Mouse (Mus musculus): ENCODE measurements at regions not wholly inside any gene's neighbourhood (a gene's known extent, or its start where the extent isn't known, plus 50 kb on each side); places are given as distances from the start of the nearest gene placed in this dataset.

GRCm38 (mm10) chr14:36203855-36204254 lies 109.1 kb downstream of the 4930474N05Rik start:
- Histone ChIP-seq H3K9ac (ENCODE audit: control insufficient read depth, low read depth, low read length, poor library complexity, severe bottlenecking) (no peak overlapping the region), H3K4me3 (ENCODE audit: control insufficient read depth in 1 of 2, insufficient read depth in 1 of 2, low read depth in 2 of 2, low read length in 2 of 2) (no peak overlapping the region), H3K36me3 (ENCODE audit: control insufficient read depth in 1 of 2, insufficient read depth in 2 of 2, low read length in 2 of 2) (no peaks in the 10 kb centered on the region), H3K9me3 (replicated peaks; ENCODE audit: insufficient read depth, low read length) (no peaks in the 10 kb centered on the region), H3K27me3 (ENCODE audit: control insufficient read depth in 1 of 2, insufficient read depth in 2 of 2, low read length in 2 of 2) (no peaks in the 10 kb centered on the region), H3K27ac (ENCODE audit: control insufficient read depth, low read depth, low read length) (no peak overlapping the region), H3K4me1 (ENCODE audit: control insufficient read depth in 1 of 2, insufficient read depth in 2 of 2, low read length in 2 of 2) (no peaks in the 10 kb centered on the region), H3K79me2 (ENCODE audit: control insufficient read depth, insufficient read depth, low read length, poor library complexity) (no peaks in the 10 kb centered on the region)
- DNase-seq (ENCODE audit: low read depth, low spot score) = no peak
- TF ChIP-seq ZNF384 (IDR thresholded peaks at IDR 0.05; ENCODE audit: low read depth, low read length) (no peak), BHLHE40 (IDR thresholded peaks at IDR 0.05; ENCODE audit: borderline replicate concordance, low read depth, low read length) (no peak), E2F4 (IDR thresholded peaks at IDR 0.05; ENCODE audit: borderline replicate concordance, low read depth, low read length) (no peak), MAFK (IDR thresholded peaks at IDR 0.05; ENCODE audit: borderline replicate concordance, low read depth, low read length) (no peak), ELF1 (IDR thresholded peaks at IDR 0.05; ENCODE audit: low read depth, low read length) (no peak)

GRCm38 (mm10) chr14:36212830-36213229 lies 118.1 kb downstream of the 4930474N05Rik start:
- Histone ChIP-seq H3K4me3 (ENCODE audit: control insufficient read depth in 1 of 2, insufficient read depth in 1 of 2, low read depth in 2 of 2, low read length in 2 of 2) (no peak overlapping the region), H3K4me1 (ENCODE audit: control insufficient read depth in 1 of 2, insufficient read depth in 2 of 2, low read length in 2 of 2) (no peaks in the 10 kb centered on the region), H3K27me3 (ENCODE audit: control insufficient read depth in 1 of 2, insufficient read depth in 2 of 2, low read length in 2 of 2) (no peaks in the 10 kb centered on the region), H3K27ac (ENCODE audit: control insufficient read depth, low read depth, low read length) (no peak overlapping the region), H3K9ac (ENCODE audit: control insufficient read depth, low read depth, low read length, poor library complexity, severe bottlenecking) (no peak overlapping the region), H3K9me3 (replicated peaks; ENCODE audit: insufficient read depth, low read length) (no peaks in the 10 kb centered on the region), H3K36me3 (ENCODE audit: control insufficient read depth in 1 of 2, insufficient read depth in 2 of 2, low read length in 2 of 2) (no peaks in the 10 kb centered on the region), H3K79me2 (ENCODE audit: control insufficient read depth, insufficient read depth, low read length, poor library complexity) (no peaks in the 10 kb centered on the region)
- peak; percentile 37 for DNase-seq (ENCODE audit: low read depth, low spot score)
- TF ChIP-seq RAD21 (IDR thresholded peaks at IDR 0.05; ENCODE audit: low read depth, low read length) (peak; percentile 14), SMC3 (IDR thresholded peaks at IDR 0.05; ENCODE audit: low read depth, low read length) (peak; percentile 30; the same call in 1 of the 2 replicates), CTCF (IDR thresholded peaks at IDR 0.05 in 2 of 3, conservative IDR thresholded peaks at IDR 0.05 in 1 of 3; ENCODE audit: control insufficient read depth in 1 of 3, insufficient read depth in 1 of 3, low read depth in 2 of 3, low read length in 3 of 3, poor library complexity in 1 of 3, severe bottlenecking in 1 of 3) (peak; percentile 12 to 57 (median 38); a peak in 4 of 6 replicates), GABPA (IDR thresholded peaks at IDR 0.05; ENCODE audit: low read depth, low read length) (no peak)

- H3K4me1 ChIP-seq (ENCODE audit: control insufficient read depth in 1 of 2, insufficient read depth in 2 of 2, low read length in 2 of 2) = no peaks in the 10 kb centered on the region
- H3K4me3 ChIP-seq (ENCODE audit: control insufficient read depth in 1 of 2, insufficient read depth in 1 of 2, low read depth in 2 of 2, low read length in 2 of 2) = no peak overlapping the region
- DNase-seq (ENCODE audit: low read depth, low spot score) = no peak
- no peaks in the 10 kb centered on the region for H3K36me3 ChIP-seq (ENCODE audit: control insufficient read depth in 1 of 2, insufficient read depth in 2 of 2, low read length in 2 of 2)
- no peak overlapping the region for H3K9ac ChIP-seq (ENCODE audit: control insufficient read depth, low read depth, low read length, poor library complexity, severe bottlenecking)
- H3K27me3 ChIP-seq (ENCODE audit: control insufficient read depth in 1 of 2, insufficient read depth in 2 of 2, low read length in 2 of 2) = no peaks in the 10 kb centered on the region
- H3K27ac ChIP-seq (ENCODE audit: control insufficient read depth, low read depth, low read length) = no peak overlapping the region
- no peaks in the 10 kb centered on the region for H3K9me3 ChIP-seq (replicated peaks; ENCODE audit: insufficient read depth, low read length)
- no peaks in the 10 kb centered on the region for H3K79me2 ChIP-seq (ENCODE audit: control insufficient read depth, insufficient read depth, low read length, poor library complexity)
- no peak for TF ChIP-seq GATA1 (IDR thresholded peaks at IDR 0.05; ENCODE audit: low read depth, low read length)
- no peak for TF ChIP-seq POLR2AphosphoS2 (IDR thresholded peaks at IDR 0.05; ENCODE audit: low read length)
- no peak for TF ChIP-seq TCF12 (IDR thresholded peaks at IDR 0.05; ENCODE audit: low read depth, low read length)
- no peak for TF ChIP-seq MAZ (IDR thresholded peaks at IDR 0.05; ENCODE audit: low read depth, low read length)
- no peak for TF ChIP-seq TBP (IDR thresholded peaks at IDR 0.05; ENCODE audit: low read depth, low read length)
- TF ChIP-seq MAFK (IDR thresholded peaks at IDR 0.05; ENCODE audit: borderline replicate concordance, low read depth, low read length) = no peak
- no peak for TF ChIP-seq UBTF (IDR thresholded peaks at IDR 0.05; ENCODE audit: borderline replicate concordance, insufficient read depth, low read depth, low read length)
- no peak for TF ChIP-seq ZC3H11A (IDR thresholded peaks at IDR 0.05; ENCODE audit: low read depth, low read length)
- no peak for TF ChIP-seq ZNF384 (IDR thresholded peaks at IDR 0.05; ENCODE audit: low read depth, low read length)
Observed at GRCm38 (mm10) chr14:36245849-36246248, 151.1 kb downstream of the 4930474N05Rik start.

All from MEL (cell line).